Mouse (Mus musculus) midbrain, embryonic 12.5 days (tissue): ENCODE data around the gene Exog. TPM values are rescaled to one million over a fixed set of nuclear protein-coding genes. Genes with fewer than 3 reads are reported as not detected.

Source experiments
- ATAC-seq: fragments of 200-750 bp; cut with Nextera tagmentation; 2 replicates; pipeline ENCODE4 v1.8.0; 2017; ENCODE audit warnings: low read depth, moderate TSS enrichment, moderate library complexity; ENCODE audit not compliant: low FRiP score
- H3K27ac ChIP-seq: fragments of 300-500 bp; sonication (generic); replicated peaks from 2 replicates; pipeline ENCODE4 v1.5.1; 2016; ENCODE audit warnings: mild to moderate bottlenecking
- H3K27me3 ChIP-seq: fragments of 300-500 bp; sonication (generic); 2 replicates; pipeline ENCODE4 v1.6.1; 2016; ENCODE audit warnings: mild to moderate bottlenecking
- H3K36me3 ChIP-seq: fragments of 300-500 bp; sonication (generic); 2 replicates; pipeline ENCODE4 v1.6.1; 2016
- H3K4me1 ChIP-seq: fragments of 300-500 bp; sonication (generic); 2 replicates; pipeline ENCODE4 v1.6.1; 2016
- H3K4me2 ChIP-seq: fragments of 300-500 bp; sonication (generic); replicated peaks from 2 replicates; pipeline ENCODE4 v1.6.1; 2016; ENCODE audit warnings: mild to moderate bottlenecking, moderate library complexity
- H3K4me3 ChIP-seq: fragments of 300-500 bp; sonication (generic); 2 replicates; pipeline ENCODE4 v1.5.1; 2016; ENCODE audit warnings: mild to moderate bottlenecking
- H3K9ac ChIP-seq: fragments of 300-500 bp; sonication (generic); replicated peaks from 2 replicates; pipeline ENCODE4 v1.6.1; 2016; ENCODE audit warnings: mild to moderate bottlenecking, moderate library complexity
- H3K9me3 ChIP-seq: fragments of 300-500 bp; sonication (generic); 2 replicates; pipeline ENCODE4 v1.6.1; 2016; ENCODE audit warnings: mild to moderate bottlenecking
- WGBS: fragments of 180-500 bp; shearing (Covaris S2); methylation state at CpG from one replicate; pipeline ENCODE4 v1.1.7; 2016; 5-methylcytosine and 5-hydroxymethylcytosine counted together
- polyA plus RNA-seq: library from polyadenylated mRNA; unstranded; fragments of >200 nt; fragmentation: Nextera tagmentation; extraction: Ambion mirVana; gene quantifications from 2 replicates; pipeline ENCODE4 v1.2.1, GENCODE M21; 2016

The Exog gene
- polyA plus RNA-seq, 1 experiment from 2014 or later: 45.1 TPM

DNA sequence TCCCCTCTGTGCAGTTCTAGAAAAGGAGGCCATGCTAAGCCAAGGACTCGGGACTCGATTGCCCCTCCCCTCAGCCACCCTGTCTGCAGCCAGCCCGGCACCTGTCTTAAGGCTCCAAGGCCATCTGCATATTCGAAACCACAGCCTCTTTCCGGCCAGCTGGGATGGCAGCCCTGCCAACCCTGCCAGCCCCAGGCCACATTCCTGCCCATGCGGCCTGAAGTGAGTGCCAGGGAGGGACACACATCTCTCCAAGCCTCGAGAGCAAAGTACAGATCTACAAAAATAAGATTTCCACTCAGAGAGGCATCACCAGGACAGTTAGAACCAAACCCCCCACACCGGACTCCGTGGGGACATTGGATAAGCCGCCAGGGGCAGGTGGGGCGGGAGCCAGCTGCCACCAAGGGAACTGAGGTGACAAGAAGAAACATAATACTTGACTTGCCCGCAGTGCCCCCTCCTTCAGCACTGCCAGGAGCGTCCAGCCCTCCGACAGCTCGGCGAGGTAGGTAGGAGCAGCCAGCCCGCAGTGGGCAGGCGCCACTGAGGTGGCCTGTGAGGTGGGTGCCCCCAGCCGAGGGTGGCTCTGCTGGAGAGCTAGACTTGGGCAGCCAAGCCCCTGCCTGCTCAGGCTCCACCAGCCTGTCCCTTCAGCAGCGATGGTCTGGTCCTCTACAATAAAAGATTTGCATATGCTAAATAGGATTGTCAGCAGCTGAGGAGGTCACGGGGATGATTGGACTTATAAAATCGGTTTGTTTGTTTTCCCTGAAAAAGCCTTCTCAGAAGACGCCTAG is 39.0 kb downstream of the Exog start:
- Histone ChIP-seq H3K9ac (no peak overlapping the region), H3K4me3 (no peak overlapping the region), H3K27me3 (0 out of 2 replicates have a peak, but pooled peaks cover 7% of the 10 kb centered on the region), H3K4me2 (no peak overlapping the region), H3K9me3 (no peaks in the 10 kb centered on the region), H3K4me1 (peaks cover 6% of the 10 kb centered on the region; the same call in 1 of the 2 replicates), H3K27ac (no peak overlapping the region), H3K36me3 (no peaks in the 10 kb centered on the region)
- ATAC-seq: 0 out of 2 replicates have a peak, but pooled peaks have one; percentile 12
- 48% methylated on average over 23 of the region's 23 CpGs for WGBS

DNA sequence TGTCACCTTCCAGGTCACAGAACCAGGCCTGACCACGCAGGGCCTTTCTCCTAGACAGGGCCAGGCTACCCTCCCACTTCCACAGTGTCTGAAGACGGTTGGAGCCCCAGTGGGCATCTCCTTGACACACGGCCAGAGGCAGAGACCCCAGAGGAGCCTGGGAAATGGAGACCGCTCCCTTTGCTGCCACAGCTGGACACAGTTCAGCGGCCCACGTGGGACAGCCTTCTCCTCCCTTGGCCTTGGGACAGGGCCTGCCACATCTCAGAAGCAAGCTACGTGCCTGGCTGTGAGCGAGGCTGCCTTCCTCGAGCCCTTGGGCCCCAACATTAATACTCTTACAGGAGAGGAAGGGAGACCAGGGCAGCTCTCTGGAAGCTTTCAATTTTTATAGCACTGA is 39.7 kb downstream of the Exog start:
- Histone ChIP-seq H3K4me2 (no peak overlapping the region), H3K36me3 (no peaks in the 10 kb centered on the region), H3K4me3 (no peak overlapping the region), H3K9me3 (no peaks in the 10 kb centered on the region), H3K27me3 (0 out of 2 replicates have a peak, but pooled peaks cover under 1% of the 10 kb centered on the region), H3K4me1 (peaks cover 6% of the 10 kb centered on the region; the same call in 1 of the 2 replicates), H3K27ac (no peak overlapping the region), H3K9ac (no peak overlapping the region)
- WGBS: 59% methylated on average over 9 of the region's 9 CpGs
- ATAC-seq: peak; percentile 38; the same call in 1 of the 2 replicates

DNA sequence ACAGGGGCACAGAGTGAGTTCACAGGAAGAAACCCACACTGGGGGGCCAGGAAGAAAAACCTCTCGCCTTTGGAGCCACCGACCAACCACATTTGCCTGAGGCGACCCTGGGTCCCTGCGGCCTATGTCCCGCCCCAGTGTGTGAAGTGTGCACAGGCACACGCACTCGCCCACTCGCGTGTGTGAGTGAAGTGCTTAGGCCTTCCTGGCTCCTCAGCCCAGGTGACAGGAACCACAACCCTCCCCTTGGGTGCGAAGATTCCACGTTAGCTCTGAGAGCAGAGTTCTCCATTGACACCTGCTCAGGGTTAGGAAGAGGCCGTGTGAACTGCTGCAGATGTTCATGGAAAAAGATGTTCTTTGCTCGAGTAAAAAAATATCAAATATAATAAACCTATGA is 40.1 kb downstream of the Exog start:
- Histone ChIP-seq H3K9me3 (no peaks in the 10 kb centered on the region), H3K27me3 (no peaks in the 10 kb centered on the region), H3K36me3 (no peaks in the 10 kb centered on the region), H3K9ac (no peak overlapping the region), H3K27ac (no peak overlapping the region), H3K4me3 (no peak overlapping the region), H3K4me2 (no peak overlapping the region), H3K4me1 (peaks cover 6% of the 10 kb centered on the region; the same call in 1 of the 2 replicates)
- ATAC-seq: no peak
- 91% methylated on average over 13 of the region's 13 CpGs for WGBS

DNA sequence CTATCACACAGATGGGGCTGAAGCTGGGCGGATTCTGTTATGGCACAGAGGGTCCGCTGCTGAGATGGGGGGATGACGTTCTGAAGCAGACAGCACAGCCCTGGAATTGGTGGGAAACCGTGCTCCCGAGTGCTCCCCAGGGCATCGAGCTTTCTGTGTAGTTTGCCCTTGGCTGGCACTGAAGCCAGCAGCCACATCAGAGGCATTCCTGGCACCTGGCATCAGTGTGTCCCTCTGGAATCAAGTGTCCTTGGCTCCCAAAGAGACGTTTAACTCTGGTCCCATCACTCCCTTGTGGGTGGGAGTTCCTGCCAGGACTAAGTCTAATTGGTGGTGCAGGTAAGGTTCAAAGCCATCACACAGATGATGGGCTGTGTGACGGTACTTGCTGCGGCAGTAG is 51.6 kb downstream of the Exog start:
- Histone ChIP-seq H3K4me3 (no peak overlapping the region), H3K27ac (no peak overlapping the region), H3K27me3 (peaks cover 36% of the 10 kb centered on the region), H3K36me3 (no peaks in the 10 kb centered on the region), H3K9ac (no peak overlapping the region), H3K4me2 (no peak overlapping the region), H3K9me3 (no peaks in the 10 kb centered on the region), H3K4me1 (no peaks in the 10 kb centered on the region)
- WGBS: 87% methylated on average over 9 of the region's 9 CpGs
- no peak for ATAC-seq

DNA sequence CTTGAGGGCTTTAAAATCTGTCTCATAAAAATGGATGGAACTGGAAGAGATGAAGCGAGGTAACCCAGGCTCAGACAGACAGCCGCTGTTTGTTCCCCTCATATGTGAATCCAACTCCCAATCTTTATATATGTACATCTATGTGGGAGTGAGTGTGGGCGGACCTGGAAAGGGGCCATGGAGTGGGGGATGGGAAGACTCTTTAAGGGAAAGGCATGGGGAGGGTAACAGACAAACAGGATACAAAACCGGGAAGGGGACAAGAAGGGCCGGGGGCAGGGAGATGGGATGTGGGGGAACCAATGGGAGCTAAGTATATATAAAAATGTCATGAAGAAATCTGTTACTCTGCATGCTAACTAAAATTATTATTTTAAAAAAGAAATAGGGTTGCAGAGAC is 52.2 kb downstream of the Exog start:
- H3K27ac ChIP-seq: no peak overlapping the region
- H3K36me3 ChIP-seq: no peaks in the 10 kb centered on the region
- H3K9ac ChIP-seq: no peak overlapping the region
- ATAC-seq: no peak
- H3K4me1 ChIP-seq: no peaks in the 10 kb centered on the region
- H3K4me2 ChIP-seq: no peak overlapping the region
- H3K9me3 ChIP-seq: no peaks in the 10 kb centered on the region
- peaks cover 42% of the 10 kb centered on the region for H3K27me3 ChIP-seq
- H3K4me3 ChIP-seq: no peak overlapping the region
- 78% methylated on average over 5 of the region's 5 CpGs for WGBS

DNA sequence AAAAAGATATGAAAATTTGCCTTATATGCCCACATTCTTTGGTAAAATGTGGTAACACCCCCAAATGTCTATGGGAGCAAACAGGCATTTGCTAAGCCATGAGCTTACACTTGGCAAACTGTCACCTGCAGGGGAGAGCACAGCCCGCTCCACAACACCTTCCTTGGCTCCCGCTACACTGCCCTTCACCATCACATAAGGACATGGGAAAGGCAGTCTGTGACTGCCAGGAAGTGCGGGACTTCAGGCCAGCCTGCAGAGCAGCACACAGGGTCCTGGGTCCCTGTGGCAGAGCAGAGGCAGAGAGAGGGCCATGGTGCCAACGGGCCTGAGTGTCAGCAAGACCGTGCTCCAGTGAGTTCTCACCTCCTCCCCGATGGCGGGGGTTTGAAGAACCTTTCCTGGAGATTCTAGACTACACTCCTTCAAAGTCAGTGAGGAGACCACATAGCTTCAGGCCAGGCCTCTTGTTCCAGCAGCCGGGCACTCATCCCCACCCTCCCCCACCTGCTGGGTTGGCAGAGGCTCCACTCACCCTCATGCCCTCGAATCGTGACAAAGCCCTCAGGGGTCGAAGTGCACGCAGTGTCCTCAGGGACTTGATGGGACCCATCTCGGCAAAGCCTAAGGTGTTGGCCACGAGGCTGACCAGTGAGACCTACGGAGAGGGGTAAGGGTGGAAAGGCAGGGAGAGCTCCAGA is 53.0 kb downstream of the Exog start:
- Histone ChIP-seq H3K36me3 (no peaks in the 10 kb centered on the region), H3K9ac (no peak overlapping the region), H3K4me3 (no peak overlapping the region), H3K27me3 (peaks cover 43% of the 10 kb centered on the region), H3K4me2 (no peak overlapping the region), H3K9me3 (no peaks in the 10 kb centered on the region), H3K27ac (no peak overlapping the region), H3K4me1 (no peaks in the 10 kb centered on the region)
- ATAC-seq: no peak
- WGBS: 92% methylated on average over 15 of the region's 15 CpGs

DNA sequence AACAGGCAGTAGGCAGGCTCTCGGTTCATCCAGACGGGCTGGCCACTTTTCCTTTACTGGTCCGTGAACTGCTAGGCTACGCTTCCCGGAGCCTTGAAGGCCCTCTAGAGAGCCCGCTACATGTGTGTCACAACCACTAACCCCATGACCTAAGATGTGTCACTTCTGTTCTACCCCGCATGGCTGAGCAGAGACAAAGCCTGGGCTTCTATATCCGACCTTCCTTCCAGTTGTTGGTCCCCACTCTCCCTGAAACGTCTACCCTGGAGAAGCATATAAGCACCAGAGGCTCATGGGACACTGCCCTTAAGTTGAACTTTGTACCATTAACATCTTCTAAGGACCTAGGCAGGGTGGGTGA is 53.5 kb downstream of the Exog start:
- H3K4me1 ChIP-seq: no peaks in the 10 kb centered on the region
- H3K9me3 ChIP-seq: no peaks in the 10 kb centered on the region
- H3K36me3 ChIP-seq: no peaks in the 10 kb centered on the region
- H3K27me3 ChIP-seq: peaks cover 43% of the 10 kb centered on the region
- no peak overlapping the region for H3K9ac ChIP-seq
- 86% methylated on average over 9 of the region's 9 CpGs for WGBS
- no peak overlapping the region for H3K27ac ChIP-seq
- H3K4me2 ChIP-seq: no peak overlapping the region
- H3K4me3 ChIP-seq: no peak overlapping the region
- no peak for ATAC-seq

DNA sequence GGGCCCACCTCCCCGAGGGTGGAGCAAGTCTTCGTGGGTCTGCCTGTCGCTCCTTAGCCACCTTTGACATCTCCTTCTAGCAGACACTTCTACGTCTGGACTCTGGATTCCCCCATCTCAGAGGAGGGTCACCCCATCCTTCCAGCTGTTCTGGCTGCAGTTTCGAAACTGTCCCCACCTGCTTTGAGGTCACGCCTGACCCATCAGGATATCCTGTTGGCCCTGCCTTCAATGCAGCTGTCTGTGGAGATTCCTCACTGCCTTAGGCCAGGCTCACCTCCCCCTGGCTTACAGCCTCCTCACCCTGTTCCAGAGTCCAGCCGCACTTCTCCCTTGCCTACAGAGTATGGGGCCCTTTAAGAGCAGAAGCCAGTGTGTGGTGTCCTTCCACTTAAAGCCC is 54.1 kb downstream of the Exog start:
- no peak overlapping the region for H3K27ac ChIP-seq
- no peak overlapping the region for H3K4me3 ChIP-seq
- no peaks in the 10 kb centered on the region for H3K36me3 ChIP-seq
- no peak for ATAC-seq
- H3K4me1 ChIP-seq: no peaks in the 10 kb centered on the region
- no peaks in the 10 kb centered on the region for H3K9me3 ChIP-seq
- peaks cover 43% of the 10 kb centered on the region for H3K27me3 ChIP-seq
- H3K4me2 ChIP-seq: no peak overlapping the region
- H3K9ac ChIP-seq: no peak overlapping the region
- WGBS: 89% methylated on average over 7 of the region's 7 CpGs

DNA sequence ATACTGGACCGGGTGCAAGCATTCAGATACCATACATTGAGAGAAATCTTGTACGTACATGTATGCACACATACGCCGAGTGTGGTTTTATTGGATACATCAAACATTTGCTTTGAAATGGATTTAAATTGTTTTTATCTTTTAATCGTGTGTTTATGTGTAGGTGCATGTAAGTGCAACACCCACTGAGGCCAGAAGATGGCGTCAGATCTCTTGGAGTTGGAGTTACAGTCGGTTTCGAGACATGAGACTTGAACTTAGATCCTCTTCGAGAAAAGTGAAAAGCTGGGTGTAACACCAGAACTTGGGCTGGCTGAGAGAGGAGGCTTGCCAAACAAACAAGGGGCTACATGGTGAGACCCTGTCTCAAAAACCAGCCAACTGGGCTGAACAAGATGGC is 58.9 kb downstream of the Exog start:
- Histone ChIP-seq H3K27ac (no peak overlapping the region), H3K4me3 (no peak overlapping the region), H3K36me3 (no peaks in the 10 kb centered on the region), H3K4me2 (no peak overlapping the region), H3K4me1 (no peaks in the 10 kb centered on the region), H3K9ac (no peak overlapping the region), H3K9me3 (0 out of 2 replicates have a peak, but pooled peaks cover 4% of the 10 kb centered on the region), H3K27me3 (peaks cover 29% of the 10 kb centered on the region)
- ATAC-seq: no peak
- WGBS: 91% methylated on average over 9 of the region's 9 CpGs

DNA sequence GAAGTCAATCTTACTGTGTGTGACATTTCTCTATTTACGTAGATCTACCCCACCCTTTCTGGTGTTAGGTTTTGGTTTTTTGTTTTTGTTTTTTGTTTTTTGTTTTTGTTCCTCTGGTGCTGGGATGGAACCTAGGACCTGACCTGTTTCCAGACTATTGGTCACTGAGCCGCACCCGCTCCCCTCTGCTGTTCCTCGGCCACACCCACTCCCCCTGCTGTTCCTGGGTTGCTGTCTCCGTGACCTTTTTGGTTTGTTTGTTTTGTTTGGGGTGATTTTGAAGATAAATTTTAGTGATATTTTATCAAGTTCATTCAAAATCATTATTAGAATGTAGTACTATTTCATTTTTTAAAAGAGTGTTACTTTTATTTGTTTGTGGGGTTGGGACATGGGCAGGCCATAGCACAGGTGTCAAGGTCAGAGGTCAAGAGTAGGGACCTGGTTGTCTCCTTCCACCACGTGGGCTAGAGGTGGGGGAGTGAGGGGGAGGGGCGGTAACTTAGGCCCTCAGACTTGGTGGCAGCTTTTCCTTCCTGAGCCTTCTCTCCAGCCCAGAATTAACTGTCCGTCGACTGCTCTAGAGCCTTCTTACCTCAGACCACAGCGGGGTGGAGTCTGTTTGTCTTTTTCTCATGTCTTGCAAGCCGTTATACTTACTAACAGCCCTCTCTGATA is 60.4 kb downstream of the Exog start:
- no peak overlapping the region for H3K27ac ChIP-seq
- H3K9me3 ChIP-seq: 0 out of 2 replicates have a peak, but pooled peaks cover 4% of the 10 kb centered on the region
- no peak for ATAC-seq
- no peak overlapping the region for H3K4me3 ChIP-seq
- H3K9ac ChIP-seq: no peak overlapping the region
- peaks cover 23% of the 10 kb centered on the region for H3K27me3 ChIP-seq
- WGBS: 68% methylated on average over 11 of the region's 11 CpGs
- no peaks in the 10 kb centered on the region for H3K36me3 ChIP-seq
- no peak overlapping the region for H3K4me2 ChIP-seq
- no peaks in the 10 kb centered on the region for H3K4me1 ChIP-seq

DNA sequence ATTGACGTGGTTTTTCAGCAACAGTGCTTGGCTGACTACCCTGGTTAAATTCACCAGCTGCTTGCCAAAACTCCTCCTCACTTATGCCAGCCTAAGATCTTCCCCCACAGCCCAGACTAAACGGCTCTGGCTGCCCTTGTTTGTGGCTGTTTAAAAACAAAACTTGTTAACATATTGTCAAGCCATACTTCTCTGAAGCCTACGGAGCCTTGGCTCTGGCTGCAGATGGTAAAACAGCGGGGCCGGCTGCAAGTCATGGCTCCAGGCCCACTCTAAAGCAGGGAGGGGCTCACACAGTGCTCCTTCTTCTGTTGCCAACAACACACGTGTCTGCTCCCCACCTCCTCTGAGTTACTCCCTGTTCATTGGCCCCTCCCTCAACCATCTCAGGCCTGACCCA is 66.2 kb downstream of the Exog start:
- no peak overlapping the region for H3K27ac ChIP-seq
- no peak for ATAC-seq
- no peaks in the 10 kb centered on the region for H3K4me1 ChIP-seq
- H3K36me3 ChIP-seq: no peaks in the 10 kb centered on the region
- 0 out of 2 replicates have a peak, but pooled peaks cover 4% of the 10 kb centered on the region for H3K9me3 ChIP-seq
- H3K4me3 ChIP-seq: no peak overlapping the region
- H3K27me3 ChIP-seq: peaks cover 54% of the 10 kb centered on the region
- no peak overlapping the region for H3K4me2 ChIP-seq
- 79% methylated on average over 6 of the region's 6 CpGs for WGBS
- no peak overlapping the region for H3K9ac ChIP-seq

DNA sequence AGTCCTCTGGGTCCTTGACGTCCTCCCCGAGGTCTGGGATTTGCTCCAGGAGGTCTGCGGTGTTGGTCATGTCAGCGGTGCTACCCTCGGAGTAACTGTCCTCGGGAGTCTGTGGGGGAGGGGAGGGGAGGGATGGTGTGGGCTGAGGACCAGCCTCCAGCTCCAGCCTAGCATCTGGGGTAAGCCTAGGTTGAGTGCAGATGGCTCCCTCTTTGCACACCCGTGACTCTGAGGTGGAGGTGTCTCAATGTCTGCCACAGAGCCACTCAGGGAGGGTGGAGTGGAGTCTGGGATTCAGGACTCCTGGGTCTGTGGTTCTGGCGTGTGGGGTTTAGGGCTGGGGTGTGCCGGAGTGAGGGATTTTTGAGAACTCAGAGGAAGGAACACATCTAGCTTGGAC is 68.2 kb downstream of the Exog start:
- H3K4me1 ChIP-seq: 0 out of 2 replicates have a peak, but pooled peaks cover 6% of the 10 kb centered on the region
- H3K27ac ChIP-seq: no peak overlapping the region
- H3K4me3 ChIP-seq: no peak overlapping the region
- peaks cover 75% of the 10 kb centered on the region for H3K27me3 ChIP-seq
- WGBS: 83% methylated on average over 9 of the region's 9 CpGs
- H3K4me2 ChIP-seq: no peak overlapping the region
- no peak for ATAC-seq
- H3K9ac ChIP-seq: no peak overlapping the region
- no peaks in the 10 kb centered on the region for H3K9me3 ChIP-seq
- H3K36me3 ChIP-seq: no peaks in the 10 kb centered on the region
